Mouse (Mus musculus) lung, adult 2 months (tissue): ENCODE data around the gene Eps15.

ENCODE experiments used
- CTCF ChIP-seq: fragments of 200-500 bp; IDR thresholded peaks from 2 replicates; pipeline ENCODE4 v1.5.1; 2011; ENCODE audit warnings: mild to moderate bottlenecking, low read length, control low read depth; ENCODE audit not compliant: insufficient read depth
- POLR2A ChIP-seq: fragments of 200-500 bp; IDR thresholded peaks from 2 replicates; pipeline ENCODE4 v1.6.1; 2011; ENCODE audit warnings: low read depth, mild to moderate bottlenecking, control low read depth, low read length, borderline replicate concordance; ENCODE audit errors: extremely low read depth

- TF ChIP-seq POLR2A (no peak), CTCF (no peak)
Observed at GRCm38 (mm10) chr4:109244506-109244905, 35.6 kb upstream of the Eps15 start.
